Mouse (Mus musculus) lung, adult 2 months (tissue): Measurements from ENCODE around the gene Sgsm3. TPM values are rescaled to one million over a fixed set of nuclear protein-coding genes. Genes with fewer than 3 reads are reported as not detected.

Experiments
- DNase-seq: peaks from one replicate; pipeline ENCODE4 v3.0.0; 2022
- H3K4me1 ChIP-seq: fragments of 200-500 bp; 2 replicates; pipeline ENCODE4 v1.6.1; 2011; ENCODE audit warnings: low read length; ENCODE audit not compliant: control insufficient read depth, insufficient read depth
- H3K4me3 ChIP-seq: fragments of 200-500 bp; replicated peaks from 2 replicates; pipeline ENCODE3; 2011; ENCODE audit warnings: low read depth, mild to moderate bottlenecking, control low read depth, low read length; ENCODE audit errors: extremely low read depth
- CTCF ChIP-seq: fragments of 200-500 bp; IDR thresholded peaks from 2 replicates; pipeline ENCODE4 v1.5.1; 2011; ENCODE audit warnings: mild to moderate bottlenecking, low read length, control low read depth; ENCODE audit not compliant: insufficient read depth
- POLR2A ChIP-seq: fragments of 200-500 bp; IDR thresholded peaks from 2 replicates; pipeline ENCODE4 v1.6.1; 2011; ENCODE audit warnings: low read depth, mild to moderate bottlenecking, control low read depth, low read length, borderline replicate concordance; ENCODE audit errors: extremely low read depth
- WGBS: fragments of 180-500 bp; shearing (Covaris S2); methylation state at CpG from one replicate; pipeline ENCODE4 v1.1.7; 2018; 5-methylcytosine and 5-hydroxymethylcytosine counted together
- polyA plus RNA-seq: library from polyadenylated mRNA; depleted of rRNA; stranded (reverse); fragments of >200 nt; gene quantifications from 2 replicates; pipeline ENCODE4 v1.2.3, GENCODE M21; 2012; rRNA removed

The Sgsm3 gene
- polyA plus RNA-seq, 1 experiment: 50.4 TPM

GRCm38 (mm10) chr15:81052491-81052890 is 74.9 kb downstream of the Sgsm3 start:
- 89% methylated on average over 5 of the region's 5 CpGs for whole genome bisulfite sequencing
- TF ChIP-seq POLR2A: no peak
- TF ChIP-seq CTCF: no peak
- no peak for DNase-seq

GRCm38 (mm10) chr15:81055488-81055887 is 77.9 kb downstream of the Sgsm3 start:
- TF ChIP-seq POLR2A: no peak
- no peak for TF ChIP-seq CTCF
- H3K4me1 ChIP-seq: peaks cover 2% of the 10 kb centered on the region
- WGBS: 75% methylated on average over 2 of the region's 2 CpGs
- H3K4me3 ChIP-seq: no peak overlapping the region
- no peak for DNase-seq

More at GRCm38 (mm10) chr15:81052491-81052890, 74.9 kb downstream of the Sgsm3 start:
- H3K4me3 ChIP-seq: no peak overlapping the region
- peaks cover 7% of the 10 kb centered on the region for H3K4me1 ChIP-seq

- TF ChIP-seq CTCF (no peak), POLR2A (no peak)
- H3K4me1 ChIP-seq: no peaks in the 10 kb centered on the region; the same call in 1 of the 2 replicates
- no peak overlapping the region for H3K4me3 ChIP-seq
- DNase-seq: no peak
- 81% methylated on average over 5 of the region's 5 CpGs for WGBS
Observed at GRCm38 (mm10) chr15:81057736-81058135, 80.2 kb downstream of the Sgsm3 start.

GRCm38 (mm10) chr15:81060975-81061374 is 83.4 kb downstream of the Sgsm3 start:
- no peak overlapping the region for H3K4me3 ChIP-seq
- 100% methylated on average over 2 of the region's 2 CpGs for WGBS
- no peak for TF ChIP-seq POLR2A
- no peak for TF ChIP-seq CTCF
- no peak for DNase-seq
- H3K4me1 ChIP-seq: no peaks in the 10 kb centered on the region; the same call in 1 of the 2 replicates

Other genes starting within 250 kb of the Sgsm3 start
- gene Adsl, start 29.3 kb upstream of the Sgsm3 start, polyA plus RNA-seq: 41.6 and 55.2 TPM in 2 replicates
- gene Mrtfa, start 213.0 kb downstream of the Sgsm3 start, polyA plus RNA-seq: 32.8 and 39.0 TPM in 2 replicates